ENCODE assay signal across 9 mouse cellular contexts in the genomic region with DNA sequence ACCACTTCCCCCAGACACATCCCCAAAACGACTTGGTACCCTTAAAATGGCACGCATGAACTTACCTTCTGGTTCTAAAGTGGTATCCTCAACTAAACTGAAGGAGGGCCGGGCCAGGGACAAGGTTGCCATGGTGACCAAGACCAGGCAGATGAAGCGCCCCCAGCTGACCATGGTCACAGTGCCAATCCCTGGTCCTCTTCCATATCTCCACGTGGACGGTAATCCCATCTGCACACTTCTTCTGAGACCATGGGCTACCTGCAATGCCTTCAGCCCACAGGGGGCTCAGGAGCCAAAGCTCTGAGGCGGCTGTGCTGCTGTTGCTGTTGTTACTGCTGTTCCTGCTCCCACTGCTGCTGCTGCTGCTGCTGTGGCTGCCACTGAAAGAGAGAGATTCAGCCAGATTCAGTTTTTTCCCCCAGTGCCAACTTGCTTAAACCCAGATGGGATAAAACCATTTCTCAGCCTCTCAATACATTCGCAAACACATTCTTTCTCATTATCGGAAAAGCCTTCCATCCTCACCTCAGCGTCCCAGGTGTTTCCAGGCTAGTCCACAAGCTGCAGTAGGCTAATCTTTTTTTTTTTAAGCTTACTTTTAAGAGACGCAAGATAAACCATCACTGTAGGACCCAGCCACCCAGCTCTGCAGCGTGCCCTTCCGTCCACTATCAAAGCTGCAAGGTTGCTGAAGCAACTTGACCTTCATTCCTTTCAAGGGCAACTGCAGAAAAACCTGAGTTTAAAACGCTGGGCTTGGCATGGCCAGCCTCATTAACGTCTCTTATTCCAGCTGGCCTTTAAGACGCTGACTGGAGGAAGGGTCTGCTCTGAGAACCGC.
DNase-seq lines count a peak whose midpoint lies in the region; ATAC-seq and TF ChIP-seq lines count a peak whose summit lies in the region.
"Had no signal": no experiment of that assay in that cellular context is flagged by ENCODE, and none has a peak within 500 bp of the region (broad histone marks: within the 10 kb centered on the region; RNA-seq: fewer than 3 reads in every experiment).

No protein-coding gene starts in this region.

- H3K9me3 ChIP-seq in embryonic facial prominence, embryonic 15.5 days (replicated peaks): no peaks in the 10 kb centered on the region
- no peaks in the 10 kb centered on the region for H3K9me3 ChIP-seq in hindbrain, embryonic 12.5 days (replicated peaks)
- H3K9me3 ChIP-seq in midbrain, embryonic 16.5 days (replicated peaks; ENCODE audit: control insufficient read depth, low read length, poor library complexity, severe bottlenecking): no peaks in the 10 kb centered on the region

- intact Hi-C loops in left cerebral cortex, adult 2 months (cut with DNase I): loop anchor here (5.0 to 10.0 kb wide), 3 partner anchors 45 to 507 kb away; no protein-coding TSS in a partner anchor

- peak in 1 of 2 experiments; percentile 13 for DNase-seq in left cerebral cortex, adult 2 months (ENCODE audit: extremely low spot score in 1 of 2, low spot score in 2 of 2)
- no peak for DNase-seq in left cerebral cortex, adult 18-20 months (ENCODE audit: low spot score in 2 of 2)
- no peak for DNase-seq in frontal cortex, postnatal 25 days (ENCODE audit: low spot score in 2 of 2)
- no peak for DNase-seq in urinary bladder, postnatal 25 days (ENCODE audit: low spot score)
- DNase-seq: thymus, postnatal 4 days had no signal

- H3K4me2 ChIP-seq in embryonic facial prominence, embryonic 15.5 days (replicated peaks): peak overlapping the region; percentile 83
- H3K4me2 ChIP-seq in hindbrain, embryonic 12.5 days (replicated peaks): peak overlapping the region; percentile 91
- peak overlapping the region; percentile 97 for H3K4me2 ChIP-seq in midbrain, embryonic 16.5 days (ENCODE audit: low read length)

- ATAC-seq in embryonic facial prominence, embryonic 15.5 days (ENCODE audit: insufficient number of reproducible peaks, low FRiP score, low TSS enrichment, low read depth): no peak
- ATAC-seq in hindbrain, embryonic 12.5 days (ENCODE audit: low FRiP score): no peak
- no peak for ATAC-seq in midbrain, embryonic 16.5 days

- H3K36me3 ChIP-seq in embryonic facial prominence, embryonic 15.5 days: 0 out of 2 replicates have a peak, but pooled peaks cover 9% of the 10 kb centered on the region
- no peaks in the 10 kb centered on the region for H3K36me3 ChIP-seq in hindbrain, embryonic 12.5 days
- no peaks in the 10 kb centered on the region for H3K36me3 ChIP-seq in midbrain, embryonic 16.5 days (ENCODE audit: control insufficient read depth, insufficient read depth, low read length)

- H3K27ac ChIP-seq in left cerebral cortex, adult 2 months: peak overlapping the region; percentile 37
- peak overlapping the region; percentile 93 for H3K27ac ChIP-seq in embryonic facial prominence, embryonic 15.5 days (replicated peaks)
- no peak overlapping the region for H3K27ac ChIP-seq in hindbrain, embryonic 12.5 days
- 0 out of 2 replicates have a peak overlapping the region, but pooled peaks have one; percentile 37 for H3K27ac ChIP-seq in midbrain, embryonic 16.5 days (ENCODE audit: low read length)
- H3K27ac ChIP-seq: macrophage had no signal

- H3K4me1 ChIP-seq in embryonic facial prominence, embryonic 15.5 days: peaks cover 75% of the 10 kb centered on the region
- H3K4me1 ChIP-seq in hindbrain, embryonic 12.5 days: peaks cover 71% of the 10 kb centered on the region
- peaks cover 64% of the 10 kb centered on the region for H3K4me1 ChIP-seq in midbrain, embryonic 16.5 days (ENCODE audit: control insufficient read depth, insufficient read depth, low read length)

- no peaks in the 10 kb centered on the region for H3K27me3 ChIP-seq in embryonic facial prominence, embryonic 15.5 days
- H3K27me3 ChIP-seq in hindbrain, embryonic 12.5 days: 0 out of 2 replicates have a peak, but pooled peaks cover 8% of the 10 kb centered on the region
- H3K27me3 ChIP-seq in midbrain, embryonic 16.5 days (ENCODE audit: control insufficient read depth, insufficient read depth, low read depth, low read length): no peaks in the 10 kb centered on the region; the same call in 1 of the 2 replicates

- no peak for TF ChIP-seq CTCF in left cerebral cortex, adult 2 months (IDR thresholded peaks at IDR 0.05)

- peak overlapping the region; percentile 92 for H3K9ac ChIP-seq in embryonic facial prominence, embryonic 15.5 days
- H3K9ac ChIP-seq in hindbrain, embryonic 12.5 days: peak overlapping the region; percentile 87; the same call in 1 of the 2 replicates
- peak overlapping the region; percentile 42; the same call in 1 of the 2 replicates for H3K9ac ChIP-seq in midbrain, embryonic 16.5 days (ENCODE audit: low read depth, low read length)

- 30% methylated on average over 17 of the region's 17 CpGs for WGBS in embryonic facial prominence, embryonic 15.5 days
- 30% methylated on average over 17 of the region's 17 CpGs for WGBS in hindbrain, embryonic 12.5 days
- 16% methylated on average over 17 of the region's 17 CpGs for WGBS in midbrain, embryonic 16.5 days

- H3K4me3 ChIP-seq in left cerebral cortex, adult 2 months: peak overlapping the region; percentile 33
- H3K4me3 ChIP-seq in embryonic facial prominence, embryonic 15.5 days (replicated peaks): peak overlapping the region; percentile 82
- peak overlapping the region; percentile 72 for H3K4me3 ChIP-seq in hindbrain, embryonic 12.5 days
- H3K4me3 ChIP-seq in midbrain, embryonic 16.5 days (ENCODE audit: low read depth, low read length): peak overlapping the region; percentile 64

Comparison
In these comparisons a context has a peak if more than half of its experiments do, and no peak if none do; other contexts are left out.
1. H3K9ac ChIP-seq: peak in every context shown above with its lines; median percentile 92 in embryonic facial prominence, embryonic 15.5 days; 87 in hindbrain, embryonic 12.5 days; 42 in midbrain, embryonic 16.5 days.